Mouse (Mus musculus): ENCODE measurements around the gene Phykpl.
A peak's percentile ranks its signal among the peaks of the same experiment; 100 is the strongest.
"Not testable (repeated sequence)": the region's sequence is repeated elsewhere in the genome, so short reads cannot be mapped to it uniquely, and the experiment has no call there.

The Phykpl gene

DNA sequence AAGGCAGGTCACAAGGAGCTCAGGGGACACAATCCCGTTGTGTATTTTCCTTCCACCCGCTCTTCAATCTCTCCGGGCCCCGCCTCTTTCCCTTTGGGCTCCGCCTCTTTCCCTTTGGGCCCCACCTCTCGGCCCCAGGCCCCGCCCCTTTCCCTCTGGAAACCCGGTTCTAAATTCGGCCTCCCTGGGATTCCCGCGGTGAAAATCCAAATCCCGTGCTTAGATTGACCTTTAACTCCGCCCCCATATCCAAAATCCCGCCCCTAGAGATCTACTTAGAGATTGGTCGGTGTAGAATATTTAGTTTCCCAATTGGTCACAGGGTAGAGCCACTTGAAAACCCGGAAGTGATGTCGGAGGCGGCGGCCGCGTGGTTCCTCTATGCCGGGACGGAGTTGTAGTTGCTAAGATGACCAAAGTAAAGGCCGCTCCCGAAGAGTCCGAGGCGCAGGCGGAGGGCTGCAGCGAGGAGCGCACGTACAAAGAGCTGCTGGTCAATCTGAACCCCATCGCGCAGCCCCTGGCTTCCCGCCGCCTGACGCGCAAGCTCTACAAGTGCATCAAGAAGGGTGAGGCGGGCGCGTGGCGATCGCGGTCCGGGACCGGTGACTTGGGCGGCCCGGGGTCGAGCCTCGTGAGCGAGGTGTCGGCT, 35.0 kb downstream of the Phykpl start, which contains the start of gene Nhp2:
Gene Nhp2 (plus strand): TSS at position 327 of the 652 bp plus-strand sequence.
- peak; percentile 74 to 86 for DNase-seq

GRCm38 (mm10) chr11:51620084-51620483, 35.5 kb downstream of the Phykpl start:
- no peak for DNase-seq

DNA sequence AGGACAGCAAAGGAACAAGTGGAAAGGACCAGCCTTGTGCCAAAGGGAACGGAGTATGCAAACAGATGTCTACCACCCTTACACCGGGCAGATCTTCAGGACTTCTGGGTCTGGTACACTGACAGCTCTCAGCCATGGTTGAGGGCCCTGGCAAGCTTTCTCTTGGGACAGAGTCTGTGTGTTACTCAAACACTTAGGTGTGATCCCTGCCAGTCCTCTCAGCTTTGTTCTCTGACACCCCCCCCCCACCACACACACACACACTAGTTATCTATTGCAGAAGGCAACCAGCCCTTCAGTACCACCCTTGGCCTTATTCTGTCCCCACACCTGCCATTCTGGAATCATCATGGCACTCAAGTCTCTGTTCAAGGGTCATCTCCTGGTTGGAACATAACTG, 37.2 kb downstream of the Phykpl start:
- no peak for DNase-seq

DNA sequence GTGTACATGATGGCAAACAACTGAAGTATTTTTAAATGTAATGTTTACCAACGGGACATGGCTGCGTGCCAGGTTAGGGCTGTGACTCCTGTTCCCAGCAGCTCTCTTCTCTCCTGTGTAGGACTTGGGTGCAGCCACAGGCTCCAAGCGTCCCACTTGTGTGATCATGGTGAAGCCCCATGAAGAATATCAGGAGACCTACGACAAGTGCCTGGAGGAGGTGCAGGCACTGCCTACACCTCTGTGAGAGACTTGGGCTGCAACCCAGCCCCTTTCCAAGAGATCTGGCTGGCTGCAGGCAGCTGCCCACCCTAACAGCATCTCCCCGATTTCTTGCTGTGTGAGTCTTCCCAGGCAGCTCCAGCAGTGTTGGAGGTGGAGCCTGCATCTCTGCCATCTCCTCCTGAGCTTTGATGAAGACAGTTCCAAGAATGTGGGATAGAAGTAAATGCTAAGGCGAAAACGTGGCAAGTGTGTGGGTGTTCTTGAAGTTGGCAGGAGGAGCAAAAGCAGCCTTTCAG, 38.5 kb downstream of the Phykpl start:
- DNase-seq = no peak

DNA sequence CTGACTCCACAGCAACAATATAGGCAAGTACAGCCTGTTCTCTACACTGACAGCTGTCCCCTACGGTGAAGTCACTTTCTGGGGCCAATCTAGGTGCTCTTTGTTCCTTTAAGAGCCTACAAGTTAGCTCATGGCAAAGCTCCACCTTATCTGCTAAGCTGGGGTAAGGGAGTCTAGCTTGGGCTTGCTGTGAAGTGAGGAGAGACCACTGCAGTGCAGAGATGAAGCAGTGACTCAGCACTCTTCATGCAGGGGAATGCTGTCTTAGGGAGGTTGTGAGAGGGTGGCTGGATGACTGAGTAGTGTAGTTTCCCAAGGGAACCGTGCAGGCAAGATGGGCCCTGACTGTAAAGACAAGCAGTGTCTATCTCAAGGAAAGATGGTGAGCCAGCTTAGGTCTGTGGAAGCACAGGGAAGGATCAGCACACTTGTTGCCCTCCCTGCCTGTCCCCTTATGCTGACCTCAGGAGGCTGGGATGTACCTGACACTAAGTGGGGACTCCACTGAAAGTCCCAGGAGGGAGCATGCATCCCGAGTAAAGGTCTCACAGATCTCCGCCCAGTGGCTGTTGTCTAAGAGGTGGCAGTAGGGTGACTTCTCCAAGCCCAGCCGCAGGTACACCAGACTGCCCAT, 40.7 kb downstream of the Phykpl start:
- DNase-seq = no peak

GRCm38 (mm10) chr11:51627425-51627824, 42.9 kb downstream of the Phykpl start:
- DNase-seq = no peak

- no peak for DNase-seq
Measured at GRCm38 (mm10) chr11:51627907-51628306, 43.4 kb downstream of the Phykpl start.

DNA sequence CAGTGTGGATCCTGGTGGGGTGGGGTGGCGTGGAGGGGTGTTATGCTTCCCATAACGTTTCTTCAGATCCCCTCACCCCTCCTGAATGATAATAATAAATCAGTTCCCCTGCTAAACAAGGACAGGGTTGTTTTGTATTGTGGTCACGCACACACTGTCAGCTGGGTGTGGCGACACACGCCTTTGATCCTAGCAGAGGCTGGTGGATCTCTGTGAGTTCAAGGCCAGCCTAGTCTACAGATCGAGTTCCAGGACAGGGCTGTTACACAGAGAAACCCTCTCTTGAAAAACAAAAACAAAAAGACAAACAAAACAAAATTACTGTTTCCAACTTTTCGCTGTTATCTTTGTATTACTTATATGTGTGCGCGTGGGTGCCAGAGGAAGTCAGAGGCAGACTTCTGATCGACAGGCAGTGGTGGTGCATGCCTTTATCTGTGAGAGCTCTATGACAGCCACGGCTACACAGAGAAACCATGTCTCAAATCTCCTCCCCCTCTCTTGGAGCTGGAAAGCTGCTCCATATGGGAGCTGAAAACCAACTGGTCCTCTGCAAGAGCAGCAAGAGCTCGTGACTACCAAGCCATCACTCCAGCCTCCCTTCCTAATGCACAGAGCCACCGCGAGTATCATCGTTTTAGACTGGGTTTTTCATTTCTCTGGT, 45.2 kb downstream of the Phykpl start:
- DNase-seq = no peak

DNA sequence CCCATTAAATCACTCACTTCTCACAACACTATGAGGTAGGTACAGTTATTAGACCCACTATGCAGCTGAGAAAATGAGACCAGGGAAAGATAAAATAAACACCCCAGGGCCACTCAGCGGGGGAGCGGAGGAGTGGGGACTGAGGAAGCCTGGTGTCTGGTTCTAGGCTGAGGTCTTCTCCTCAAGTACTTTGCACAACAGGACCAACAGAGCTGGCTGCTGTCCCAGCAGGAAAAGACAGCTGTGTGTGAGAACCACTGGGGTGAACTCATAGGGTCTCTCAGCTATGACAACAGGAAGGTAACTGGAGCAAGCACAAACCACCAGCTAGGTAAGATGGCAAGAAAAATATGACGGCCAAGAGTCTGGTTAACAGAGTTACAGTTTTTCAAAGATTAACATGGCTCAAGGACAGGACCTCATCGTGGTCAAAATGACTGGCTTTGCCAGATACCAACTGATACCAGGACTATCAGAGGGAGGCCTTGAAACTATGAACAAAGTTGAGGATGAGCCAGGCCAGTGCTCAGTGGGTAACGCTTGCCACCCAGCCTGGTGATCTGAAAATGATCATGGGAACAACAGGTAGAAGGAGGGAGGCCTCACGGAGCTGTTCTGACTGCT, 47.7 kb downstream of the Phykpl start:
- no peak for DNase-seq

GRCm38 (mm10) chr11:51633200-51633599, 48.6 kb downstream of the Phykpl start:
- DNase-seq = not testable (repeated sequence)

- DNase-seq = no peak
Measured at GRCm38 (mm10) chr11:51633721-51634120, 49.2 kb downstream of the Phykpl start.

DNA sequence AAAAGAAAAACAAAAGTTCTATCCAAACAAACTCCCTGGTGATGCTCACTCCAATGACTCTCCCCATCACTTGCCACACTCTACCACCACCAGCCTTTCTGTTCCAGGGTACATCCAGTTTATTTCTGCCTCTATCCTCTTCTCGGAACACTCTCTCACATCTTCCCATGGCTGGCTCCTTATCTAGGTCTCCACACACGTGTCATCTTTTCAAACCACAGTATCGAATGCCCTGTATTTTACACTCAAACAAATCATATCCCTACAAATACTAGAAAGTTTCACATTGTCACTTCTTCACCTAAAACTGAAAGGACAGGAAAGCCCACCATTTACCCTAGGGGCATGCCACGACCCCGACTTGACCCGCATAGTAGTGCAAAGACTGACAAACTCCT, 50.6 kb downstream of the Phykpl start:
- no peak for DNase-seq

DNA sequence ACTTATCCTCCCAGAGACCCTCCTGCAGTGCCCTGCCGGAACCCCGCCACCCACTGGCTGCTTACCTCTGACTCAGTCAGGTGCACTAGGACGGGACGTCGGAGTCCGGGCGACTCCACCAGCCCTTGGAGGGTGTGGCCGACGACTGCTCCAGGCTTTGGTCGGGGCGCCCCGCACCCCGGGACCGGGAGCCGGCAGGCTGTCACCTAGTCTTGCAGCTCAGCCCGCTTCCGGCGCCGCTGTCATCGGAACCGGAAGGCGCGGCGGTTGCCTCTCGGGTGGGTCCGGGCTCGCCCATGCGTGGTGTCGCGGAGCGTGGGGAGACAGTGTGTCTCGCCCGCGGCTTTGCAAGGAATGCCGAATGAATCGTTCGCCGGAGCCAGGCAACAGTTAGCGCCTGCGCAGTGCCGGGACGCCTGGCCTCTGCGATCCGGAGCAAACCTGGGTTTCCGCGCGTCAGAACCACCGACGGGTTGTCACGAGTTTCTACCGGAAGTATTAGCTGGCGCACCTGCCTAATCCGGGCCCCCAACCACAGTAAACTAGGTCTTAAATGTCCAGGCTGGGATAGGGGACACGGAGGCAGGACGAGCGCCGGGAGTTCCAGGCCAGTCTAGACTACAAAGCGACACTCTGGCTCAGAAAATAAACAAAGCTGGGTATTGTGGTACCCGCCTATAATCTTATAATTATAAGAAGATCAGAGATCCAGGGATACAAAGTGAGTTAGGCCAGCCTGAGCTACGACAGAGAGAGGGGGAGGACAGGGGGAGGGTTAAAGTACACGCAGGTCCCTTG, 51.2 kb downstream of the Phykpl start, which contains the start of gene Rmnd5b:
Gene Rmnd5b (minus strand): TSS at position 372 of the 798 bp plus-strand sequence.
- peak; percentile 76 to 80 for DNase-seq

DNA sequence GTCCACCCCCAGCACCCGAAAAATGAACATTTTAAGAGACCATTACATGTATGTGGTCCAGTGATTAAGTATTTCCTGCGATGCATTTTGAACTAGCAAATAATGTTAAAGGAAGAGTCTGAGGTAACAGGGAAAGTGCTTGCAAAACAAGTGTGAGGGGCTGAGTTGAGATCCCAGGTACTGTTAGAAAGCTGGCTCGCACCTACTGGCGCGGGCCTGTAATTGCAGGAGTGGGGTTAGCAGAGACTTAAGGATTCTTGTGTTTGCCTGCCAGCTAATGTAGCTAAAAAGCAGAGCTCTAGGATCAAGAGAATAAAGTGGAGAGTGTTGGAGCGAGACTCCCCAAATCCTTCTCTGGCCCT, 51.7 kb downstream of the Phykpl start:
- peak; percentile 53 to 55 for DNase-seq

- DNase-seq = peak; percentile 65 to 71
Measured at GRCm38 (mm10) chr11:51637971-51638414, 53.4 kb downstream of the Phykpl start.

- no peak for DNase-seq
Measured at GRCm38 (mm10) chr11:51638497-51638896, 53.9 kb downstream of the Phykpl start.

DNA sequence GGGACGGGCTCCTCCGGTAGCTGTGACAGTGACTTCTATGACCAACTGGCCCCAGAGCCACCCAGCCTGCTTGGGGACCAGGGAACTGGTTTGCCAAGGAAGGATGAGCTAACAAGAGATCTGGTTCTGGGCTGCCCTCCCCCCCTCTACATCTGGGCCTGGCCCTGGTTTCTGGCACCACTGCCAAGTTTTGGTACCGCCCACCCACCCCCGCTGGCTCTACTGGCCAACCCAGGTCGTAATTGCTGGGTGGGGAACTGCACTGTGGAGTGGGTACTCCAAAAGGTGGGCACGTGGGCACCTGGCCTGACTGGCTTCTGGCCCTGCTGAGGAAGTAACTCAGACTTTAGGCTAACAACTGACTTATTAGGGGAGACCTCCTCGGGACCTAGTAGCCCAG, 56.2 kb downstream of the Phykpl start:
- DNase-seq = no peak

DNA sequence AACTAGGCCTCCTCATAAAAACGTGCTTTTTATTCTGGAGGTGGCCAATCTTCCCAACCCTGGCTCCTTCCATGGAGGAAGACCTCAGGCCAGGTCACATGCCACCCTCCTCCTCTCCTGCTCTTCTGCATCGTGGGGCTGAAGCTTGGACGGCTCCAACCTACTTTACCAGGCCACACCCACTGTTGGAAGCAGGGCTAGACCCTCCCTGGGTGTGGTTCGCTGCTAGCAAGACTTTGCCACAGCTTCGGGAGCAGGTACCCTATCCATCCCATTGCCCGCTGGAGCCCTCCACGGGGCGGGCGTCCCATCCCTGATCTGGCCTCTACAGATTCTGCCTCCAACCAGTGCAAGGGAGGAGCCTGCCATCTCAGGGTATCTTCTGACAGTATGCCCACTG, 58.6 kb downstream of the Phykpl start:
- no peak for DNase-seq

- DNase-seq = peak in 1 of 2 experiments; percentile 38
Measured at GRCm38 (mm10) chr11:51643761-51644160, 59.2 kb downstream of the Phykpl start.

DNA sequence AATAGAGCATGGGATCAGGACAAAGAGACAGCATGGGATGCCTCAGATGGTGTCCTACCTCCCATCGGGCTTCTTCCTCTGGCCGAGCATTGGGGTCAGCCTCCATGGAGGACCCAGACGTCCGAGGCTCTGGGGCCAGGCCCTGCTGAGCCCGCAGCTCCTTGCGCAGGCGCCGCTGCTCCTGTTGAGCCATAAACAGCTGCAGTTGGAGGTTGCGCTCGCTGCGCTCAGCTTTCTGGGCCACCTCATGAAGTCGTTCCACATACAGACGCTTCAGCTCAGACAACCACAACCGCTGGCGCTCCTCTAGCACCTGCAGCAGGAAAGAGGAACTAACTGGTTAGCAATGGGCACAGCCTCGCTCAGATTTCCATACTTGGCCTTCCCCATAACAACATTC, 59.7 kb downstream of the Phykpl start:
- DNase-seq = peak; percentile 61 to 72

DNA sequence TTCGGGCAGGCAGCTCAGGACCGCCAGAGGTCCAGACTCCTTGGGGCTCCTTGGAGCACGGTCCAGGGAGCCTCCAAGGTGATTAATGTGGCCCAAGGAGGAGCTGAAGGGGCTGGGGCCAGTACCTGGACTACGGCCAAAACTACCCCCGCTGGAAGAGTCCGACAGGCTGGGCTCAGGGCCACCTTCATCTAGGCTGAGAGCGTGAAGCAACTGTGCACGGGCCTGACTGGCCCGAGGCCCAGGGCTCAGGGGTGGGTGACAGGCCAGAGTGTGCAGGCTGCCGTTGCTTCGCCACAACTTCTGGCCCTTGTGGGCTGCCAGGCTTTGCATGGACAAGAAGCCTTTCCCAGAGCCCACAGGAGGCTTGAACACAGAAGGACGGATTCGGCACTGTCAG, 60.7 kb downstream of the Phykpl start:
- DNase-seq = no peak

DNA sequence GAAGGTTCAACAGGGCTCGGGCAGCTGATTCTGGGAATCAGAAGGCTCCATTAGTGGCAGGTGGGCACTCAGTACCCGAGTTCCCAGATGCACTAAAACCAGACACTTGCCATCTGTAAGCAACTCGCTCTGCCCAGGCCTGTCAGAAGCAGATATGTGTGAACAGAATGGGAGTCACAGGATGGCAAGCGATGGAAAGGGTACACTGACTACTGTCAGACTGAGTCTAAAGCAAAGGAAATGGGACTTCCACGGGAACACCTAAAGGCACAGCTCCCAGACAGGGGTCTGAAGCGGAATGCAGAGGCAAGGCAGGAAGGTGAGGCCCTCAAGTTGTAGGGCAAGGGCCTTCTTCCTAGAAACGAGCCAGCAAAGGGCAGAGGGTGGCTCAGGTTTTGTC, 61.7 kb downstream of the Phykpl start:
- DNase-seq = no peak

Data from spleen, adult 18-20 months (tissue).